Mouse (Mus musculus) activated CD4-positive, CD25-positive, alpha-beta regulatory T cell, adult 4 months (primary cell): ENCODE data around the gene Tatdn3. TPM values are rescaled to one million over a fixed set of nuclear protein-coding genes. Genes with fewer than 3 reads are reported as not detected.

Experiments used
- ATAC-seq: one replicate; pipeline ENCODE4 v1.8.0; 2017
- polyA plus RNA-seq, 2 experiments: library from polyadenylated mRNA; unstranded; fragments of 100-300 nt; shearing (Covaris generic); gene quantifications; one replicate each; pipeline ENCODE4 v1.2.1; 2017

The Tatdn3 gene
- 10 to 100 TPM in 1 of 2 experiments, 1 to 10 TPM in 1; 7.3 to 10.8 TPM for polyA plus RNA-seq

- peak; percentile 90 for ATAC-seq
These were observed at the start of gene Tatdn3, which contains the start of gene Nsl1 for GRCm38 (mm10) chr1:191062781-191063485. TSS of gene Tatdn3 (minus strand) at chr1:191062932. TSS of gene Nsl1 (plus strand) at chr1:191063012.

DNA sequence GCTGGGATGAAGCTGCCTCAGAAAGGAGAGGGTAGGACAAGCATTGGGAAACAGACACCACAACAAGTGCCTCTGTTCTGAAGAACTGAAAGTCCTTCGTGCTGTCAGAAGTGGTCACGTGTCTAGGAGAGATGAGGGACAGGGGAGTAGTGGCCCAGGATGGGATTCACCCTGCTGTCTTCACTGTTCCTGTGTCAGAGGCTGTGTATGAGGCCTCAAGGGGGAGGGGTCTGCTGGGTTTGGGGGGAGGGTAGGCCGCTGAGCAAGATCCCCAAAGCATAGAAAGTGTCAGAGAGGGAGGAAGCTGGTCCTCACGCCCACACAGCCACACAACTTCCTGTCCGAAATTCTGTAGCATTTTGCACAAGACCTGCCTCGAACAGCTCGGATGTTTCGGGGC, 48.4 kb upstream of the Tatdn3 start:
- peak; percentile 19 for ATAC-seq

DNA sequence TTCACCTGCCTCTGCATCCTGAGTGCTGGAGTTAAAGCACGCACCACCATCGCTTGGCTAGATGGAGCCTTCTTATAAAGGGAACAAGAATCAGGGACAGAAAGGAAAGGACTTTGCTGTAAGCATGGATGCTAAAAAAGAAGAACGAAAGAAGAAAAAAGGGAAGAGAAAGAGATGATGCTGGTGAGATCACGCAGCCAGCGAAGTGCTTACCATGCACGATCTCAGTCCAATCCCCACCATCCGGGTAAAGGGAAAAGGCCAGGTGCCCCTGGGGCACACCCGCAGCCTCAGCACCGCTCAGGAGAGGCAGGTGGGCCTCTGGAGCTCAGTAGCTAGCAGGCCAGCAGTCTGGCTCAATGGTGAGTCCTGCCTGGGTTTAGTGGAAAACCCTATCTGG, 47.2 kb upstream of the Tatdn3 start:
- ATAC-seq, result no peak

DNA sequence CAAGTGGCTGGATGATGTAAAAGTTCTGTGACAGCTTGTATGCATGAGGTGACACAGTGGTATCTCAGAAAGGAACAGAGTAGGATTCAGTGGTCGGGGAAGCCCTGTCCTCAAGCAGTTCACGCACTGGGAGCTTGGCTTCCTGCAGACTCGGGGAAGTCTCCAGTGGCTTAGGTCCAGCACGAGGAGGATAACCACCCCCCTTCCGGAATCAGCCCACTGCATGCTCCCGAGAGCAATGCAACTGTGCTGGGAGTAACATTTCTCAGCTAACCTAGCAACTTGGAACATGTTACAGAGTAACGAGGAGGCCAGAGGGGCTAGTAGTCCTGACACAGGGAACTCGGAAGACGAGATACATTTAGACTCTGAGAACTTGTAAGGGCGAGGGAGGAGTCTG, 44.6 kb upstream of the Tatdn3 start:
- no peak for ATAC-seq

- no peak for ATAC-seq
These were observed 42.5 kb upstream of the Tatdn3 start for GRCm38 (mm10) chr1:191105246-191105645.

DNA sequence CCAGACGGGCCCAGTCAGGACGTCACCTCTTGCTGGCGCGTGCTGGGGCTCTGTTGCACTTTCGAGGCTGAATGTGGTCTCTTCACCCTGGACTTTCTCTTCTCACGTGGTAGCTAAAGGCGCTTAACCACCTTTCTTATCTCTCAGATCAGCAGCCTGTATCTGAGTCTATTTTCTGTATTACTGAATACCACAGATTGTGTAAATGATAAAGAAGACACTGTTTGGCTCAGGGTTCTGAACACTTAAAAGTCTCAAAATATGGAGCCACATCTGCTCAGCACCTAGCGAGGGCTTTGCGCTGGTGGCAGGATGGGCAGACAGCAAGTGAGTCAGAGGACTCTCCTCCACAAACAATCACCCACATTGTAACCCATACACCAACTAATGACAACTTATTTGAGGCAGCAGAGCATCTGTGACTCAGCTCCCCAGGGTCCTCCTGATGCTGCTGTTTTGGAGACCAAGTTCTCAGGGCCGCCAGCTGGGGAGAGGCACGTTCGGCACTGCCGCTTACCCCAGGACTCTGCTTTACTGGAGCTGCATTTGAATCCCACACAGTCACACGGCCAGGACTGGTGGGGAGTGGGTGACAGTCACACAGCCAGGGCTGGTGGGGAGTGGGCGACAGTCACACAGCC, 40.1 kb upstream of the Tatdn3 start:
- peak; percentile 54 for ATAC-seq

- ATAC-seq, result no peak
These were observed 37.1 kb upstream of the Tatdn3 start for GRCm38 (mm10) chr1:191099772-191100291.

GRCm38 (mm10) chr1:191099114-191099513, 36.4 kb upstream of the Tatdn3 start:
- no peak for ATAC-seq

GRCm38 (mm10) chr1:191097802-191098747, 35.3 kb upstream of the Tatdn3 start, which contains the start of gene Batf3:
TSS of gene Batf3 (plus strand) at chr1:191097847.
- ATAC-seq, result no peak

DNA sequence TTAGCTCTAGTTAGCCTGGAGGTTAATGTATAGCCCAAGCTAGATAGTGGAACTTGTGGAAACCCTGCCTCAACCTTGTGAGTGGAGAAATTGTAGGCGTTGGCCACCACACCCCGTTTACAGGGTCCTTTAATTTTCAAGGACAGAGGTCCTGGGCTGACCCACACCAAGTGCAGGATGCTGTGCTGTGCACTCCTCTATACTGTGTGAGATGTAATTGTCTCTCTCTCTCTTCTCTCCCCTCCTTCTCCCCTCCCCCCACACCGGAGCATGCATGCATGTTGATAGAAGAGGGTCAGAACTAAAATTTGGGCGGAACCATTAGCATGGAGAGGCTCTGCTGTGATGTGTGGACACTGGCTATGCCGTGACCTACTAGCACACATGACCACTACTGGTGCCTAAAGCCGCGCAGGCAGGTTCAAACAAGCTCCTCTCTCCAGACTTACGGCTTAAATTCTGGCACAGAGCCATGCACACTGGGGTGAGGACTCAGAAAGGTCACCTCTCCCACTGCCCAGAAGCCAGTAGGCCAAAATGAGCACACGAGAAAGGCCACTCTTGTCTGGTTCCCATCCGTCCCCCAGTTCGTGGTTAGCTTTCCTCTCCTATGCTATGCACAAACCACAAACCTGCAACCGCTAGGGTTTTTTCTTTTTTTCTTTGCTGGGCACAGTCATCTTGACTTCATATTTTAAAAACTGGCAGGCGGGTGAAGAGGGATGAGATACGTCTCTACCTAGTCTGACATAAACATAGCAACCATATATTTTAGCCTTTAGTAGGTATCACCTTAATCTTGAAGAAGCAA, 34.3 kb upstream of the Tatdn3 start:
- ATAC-seq, result no peak

GRCm38 (mm10) chr1:191095019-191095418, 32.3 kb upstream of the Tatdn3 start:
- ATAC-seq, result no peak

DNA sequence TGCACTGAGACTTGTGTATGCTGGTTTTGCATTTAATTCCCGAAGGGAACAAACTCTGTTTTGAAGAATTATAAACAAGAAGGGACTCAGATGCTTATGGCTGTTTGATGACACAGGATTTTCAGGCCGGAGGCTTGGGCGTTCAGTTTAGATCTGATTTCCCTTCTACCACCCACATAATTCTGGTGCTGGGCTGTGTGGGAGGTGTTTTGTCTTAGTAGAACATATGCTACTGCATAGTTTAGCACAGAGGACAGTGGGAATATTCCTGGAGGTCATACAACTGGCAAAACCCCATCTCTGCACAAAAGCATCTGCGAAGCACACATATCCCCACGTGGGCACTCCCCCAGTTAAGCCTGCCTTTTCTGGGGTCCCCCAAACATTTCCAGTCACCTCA, 30.8 kb upstream of the Tatdn3 start:
- ATAC-seq, result no peak

- no peak for ATAC-seq
These were observed 29.3 kb upstream of the Tatdn3 start for GRCm38 (mm10) chr1:191092050-191092449.

GRCm38 (mm10) chr1:191089355-191089754, 26.6 kb upstream of the Tatdn3 start:
- no peak for ATAC-seq

DNA sequence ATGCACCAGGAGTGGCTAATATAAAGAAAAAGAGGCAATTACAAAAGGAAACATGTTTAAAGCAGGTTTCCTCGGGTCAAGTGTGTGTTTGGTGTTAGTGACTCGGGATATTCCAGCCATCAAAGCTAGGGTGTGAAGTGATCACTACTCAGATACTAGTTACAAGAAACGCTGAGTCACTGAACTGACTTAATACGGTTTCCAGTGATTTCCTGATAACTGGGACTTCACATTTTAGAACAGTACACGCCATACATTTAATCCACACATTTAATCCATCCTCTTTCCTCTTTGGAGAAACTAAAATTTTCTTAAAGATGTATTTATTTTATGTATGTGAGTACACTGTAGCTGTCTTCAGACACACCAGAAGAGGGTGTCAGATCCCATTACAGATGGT, 25.2 kb upstream of the Tatdn3 start:
- no peak for ATAC-seq

- no peak for ATAC-seq
These were observed 24.2 kb upstream of the Tatdn3 start for GRCm38 (mm10) chr1:191086960-191087359.

GRCm38 (mm10) chr1:191086304-191086878, 23.7 kb upstream of the Tatdn3 start:
- no peak for ATAC-seq

GRCm38 (mm10) chr1:191085597-191085996, 22.9 kb upstream of the Tatdn3 start:
- ATAC-seq, result no peak

GRCm38 (mm10) chr1:191084951-191085559, 22.3 kb upstream of the Tatdn3 start:
- peak; percentile 71 for ATAC-seq

DNA sequence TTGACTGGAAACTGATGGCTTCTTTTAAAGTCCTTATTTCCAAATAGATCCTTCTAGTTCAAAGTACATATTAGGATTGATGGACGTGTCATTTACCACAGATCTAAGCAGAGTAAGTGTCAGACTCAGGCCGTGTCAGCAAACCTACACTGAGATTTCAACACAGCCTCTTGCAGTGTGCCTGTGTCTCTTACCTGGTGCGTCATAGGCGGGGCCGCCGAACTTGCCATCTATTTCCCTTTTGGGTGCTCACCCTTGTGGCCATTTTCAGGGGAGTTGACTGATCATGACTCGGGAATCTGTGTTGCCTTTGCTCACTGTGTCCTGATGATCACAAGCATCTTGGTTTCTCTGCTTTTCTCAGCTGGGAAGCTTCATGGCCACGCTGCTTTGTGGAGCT, 20.5 kb upstream of the Tatdn3 start:
- no peak for ATAC-seq
